Mouse (Mus musculus) MEL-GATA-1-ER (cell line): Measurements from ENCODE around the gene Tmem106c.

Source experiments
- DNase-seq: peaks from one replicate; pipeline ENCODE4 v3.0.0-alpha.2; 2012; ENCODE audit warnings: low read depth; ENCODE audit errors: extremely low read depth

Tmem106c gene

DNA sequence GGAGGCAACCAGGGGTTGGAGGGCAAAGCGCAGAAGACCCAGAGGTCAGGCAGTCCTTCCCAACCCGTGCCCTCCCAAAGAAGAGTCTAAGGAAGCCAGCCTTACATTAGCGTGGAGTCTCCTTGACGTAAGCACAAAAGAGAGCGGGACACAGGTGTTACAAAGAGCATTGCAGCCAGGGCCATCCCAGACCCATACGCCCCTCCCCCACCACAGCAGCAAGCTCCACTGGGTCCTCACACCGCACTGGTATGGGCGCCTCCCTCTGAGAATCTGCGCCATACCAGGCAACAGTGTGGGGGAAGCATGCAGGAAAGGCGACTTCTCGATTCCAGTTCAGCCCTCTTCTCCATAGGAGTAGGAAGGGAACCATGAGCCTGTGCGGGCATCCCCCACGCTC lies 35.5 kb downstream of the Tmem106c start:
- DNase-seq = no peak

DNA sequence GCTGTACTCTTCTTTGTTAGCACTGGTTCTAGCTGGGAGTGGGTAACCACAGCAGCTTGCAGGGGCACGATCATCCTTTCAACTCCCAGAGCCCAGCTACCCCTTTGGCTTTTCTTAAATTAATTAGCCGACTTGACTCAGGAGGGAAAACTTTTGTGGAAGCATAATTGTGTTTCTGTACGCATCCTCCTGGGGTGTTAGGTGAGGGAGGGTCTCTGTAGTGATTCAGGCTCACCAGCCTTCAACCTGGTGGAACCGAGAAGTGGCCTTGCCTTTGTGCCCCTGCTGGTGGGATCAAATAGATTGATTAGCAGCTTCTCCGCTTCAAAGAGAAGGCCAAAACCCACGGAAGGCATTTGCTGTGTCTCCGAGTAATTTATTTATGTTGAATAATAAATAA lies 36.0 kb downstream of the Tmem106c start:
- no peak for DNase-seq

DNA sequence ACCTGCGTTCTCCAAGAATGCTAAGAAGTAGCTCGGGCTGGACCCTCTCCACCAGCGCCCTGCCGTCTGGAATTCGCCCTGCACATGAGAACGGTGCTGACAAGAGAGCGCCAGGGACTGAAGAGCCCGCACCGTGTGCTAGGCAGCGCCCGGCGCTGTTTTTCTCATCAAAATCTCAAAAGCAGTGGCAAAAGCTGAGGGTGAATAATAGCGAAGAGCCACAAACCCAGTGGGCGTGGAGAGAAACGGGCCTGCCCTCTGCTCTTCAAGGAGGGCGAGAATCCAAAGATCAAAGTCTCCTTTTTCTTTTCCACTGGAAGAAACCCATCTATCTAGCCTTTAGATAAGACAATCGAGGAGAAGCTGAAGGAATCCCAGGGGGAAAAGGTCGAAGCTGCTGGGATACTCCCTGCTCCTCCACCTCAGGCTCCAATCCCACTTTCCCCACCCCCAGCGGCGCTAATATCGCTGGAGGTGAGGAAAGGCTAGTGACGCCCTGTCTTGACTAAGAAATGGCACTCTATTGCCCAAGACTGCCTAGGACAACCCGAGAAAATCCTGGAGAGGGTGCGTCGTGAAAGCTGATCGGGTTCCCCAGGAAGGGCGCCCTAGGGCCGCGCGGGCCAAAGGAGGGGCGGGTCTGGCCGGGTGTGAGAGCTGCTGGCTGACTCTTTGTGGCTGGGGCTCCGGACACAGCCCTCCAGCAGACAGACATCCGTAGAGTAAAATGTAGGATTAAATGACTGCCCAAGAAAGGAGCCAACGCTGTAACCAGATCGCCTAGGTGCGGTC lies 37.5 kb downstream of the Tmem106c start:
- no peak for DNase-seq

DNA sequence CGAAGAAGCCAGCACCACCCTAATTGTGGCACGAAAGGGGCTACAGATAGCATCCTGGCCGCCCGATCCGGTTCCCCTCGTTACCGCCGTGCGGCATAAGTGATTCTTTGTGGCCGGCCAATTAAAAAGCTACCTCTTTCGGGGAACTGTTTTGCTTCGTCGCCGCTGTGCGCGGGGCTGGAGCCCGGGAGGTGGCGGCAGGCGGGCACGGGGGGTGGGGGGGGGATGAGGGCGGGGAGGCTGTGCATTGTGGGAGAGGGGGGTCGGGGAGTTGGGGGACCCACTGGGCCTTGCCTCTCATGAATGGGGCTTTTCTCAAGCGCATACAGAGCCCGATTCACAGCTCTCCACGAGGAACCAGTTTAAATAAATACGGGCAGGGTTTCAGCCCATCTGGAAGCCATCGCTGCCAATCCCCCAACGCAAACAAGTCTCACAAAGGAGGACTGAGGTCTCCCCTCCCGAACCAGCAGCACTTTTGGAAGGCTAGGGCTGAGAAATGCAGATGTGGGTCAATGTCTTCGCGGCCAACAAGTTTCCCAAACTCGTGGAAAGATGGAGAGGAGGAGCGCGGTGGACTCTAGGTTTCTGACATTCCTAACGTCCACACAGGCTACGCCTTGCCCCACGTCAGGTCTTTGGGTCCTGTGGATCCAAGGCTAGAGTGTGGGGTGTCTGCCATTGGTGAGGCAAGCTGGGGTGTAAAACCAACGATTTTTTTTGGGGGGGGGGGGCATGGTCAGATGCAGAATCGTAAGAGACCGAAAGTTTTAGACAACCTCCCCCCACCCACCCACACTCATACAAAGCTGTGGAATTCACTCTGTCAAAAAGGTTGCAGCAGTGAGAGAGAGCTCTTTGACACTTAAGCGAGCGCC lies 38.4 kb downstream of the Tmem106c start:
- DNase-seq = no peak

DNA sequence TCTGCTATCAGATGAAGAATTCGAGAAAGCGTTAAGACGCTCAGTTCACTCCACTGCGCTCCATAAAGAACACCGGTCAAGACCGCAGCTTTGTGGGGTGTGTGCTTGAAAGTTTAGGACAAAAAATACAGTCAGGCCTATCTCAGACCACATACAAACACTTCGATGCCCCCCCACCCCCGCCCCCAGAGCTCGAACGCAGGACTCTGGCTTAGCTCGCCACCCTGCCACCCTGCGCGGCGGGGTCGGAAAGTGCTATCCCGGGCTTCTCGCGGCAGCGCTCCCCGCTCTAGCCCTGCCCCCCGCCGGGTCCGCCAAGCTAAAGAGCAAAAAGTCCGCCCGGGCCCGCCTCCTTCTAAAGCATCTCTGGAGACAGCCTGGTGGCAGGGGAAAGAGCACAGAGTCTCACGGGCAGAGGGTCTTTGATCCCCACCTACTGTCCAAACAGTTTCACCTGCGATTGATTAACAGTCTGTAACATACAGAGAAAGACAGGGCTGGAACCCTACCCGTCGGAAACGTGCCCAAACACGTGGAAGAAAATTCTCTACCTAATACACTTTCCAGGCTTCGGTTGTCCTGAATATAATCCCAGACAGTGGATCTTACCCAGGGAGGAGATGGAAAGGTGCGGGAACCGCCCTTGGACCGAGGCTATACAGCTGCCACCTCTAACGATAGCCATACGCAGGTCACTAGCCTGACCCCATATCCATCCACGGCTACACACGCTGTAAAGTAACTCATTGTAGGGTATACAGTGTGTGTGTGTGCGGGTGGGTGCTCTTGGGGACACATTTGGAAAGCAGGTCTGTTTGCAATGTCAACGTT lies 39.2 kb downstream of the Tmem106c start:
- no peak for DNase-seq

DNA sequence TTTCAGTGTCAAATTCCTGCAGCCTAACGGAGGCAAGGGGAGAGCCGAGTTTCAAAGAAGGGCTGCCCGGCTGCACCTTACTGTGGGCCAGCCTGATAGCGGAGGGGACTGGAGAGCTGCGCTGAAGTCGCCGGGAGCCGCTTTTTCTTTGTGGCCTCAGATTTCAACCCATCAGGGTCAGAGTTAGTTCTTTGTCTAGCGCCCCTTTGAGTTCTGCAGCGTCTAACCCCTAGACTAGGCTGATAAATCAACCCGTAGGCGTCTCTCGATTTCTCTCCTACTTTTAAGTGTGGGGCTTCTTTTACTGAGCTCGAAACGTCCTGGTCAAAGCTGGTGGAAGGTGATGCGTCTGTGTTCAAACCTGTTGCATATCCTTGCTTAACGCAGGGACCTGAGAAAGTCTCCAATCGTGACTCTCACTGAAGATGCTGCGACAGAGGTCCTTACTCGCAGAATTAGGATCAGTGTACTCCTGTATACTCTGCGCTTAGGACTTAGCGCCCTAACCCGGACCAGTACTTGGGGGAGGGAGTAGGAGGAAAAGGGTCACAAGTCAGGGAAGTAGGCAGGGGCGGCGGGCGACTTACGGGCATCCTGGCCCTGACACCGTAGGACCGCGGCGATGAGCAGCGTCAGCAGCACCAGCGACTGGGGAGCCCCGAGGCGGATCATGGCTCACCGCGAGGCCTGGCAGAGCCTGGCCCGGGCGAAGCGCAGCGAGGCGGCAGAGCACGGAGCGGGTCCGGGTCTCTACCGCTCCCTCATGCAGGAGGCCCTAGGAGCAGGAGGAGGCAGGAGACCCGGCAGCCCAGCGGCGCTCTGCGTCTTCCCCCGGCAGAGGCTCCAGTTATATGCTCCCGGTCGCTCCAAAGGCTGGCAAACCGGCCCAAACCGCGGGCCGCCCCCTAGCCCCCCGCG lies 40.1 kb downstream of the Tmem106c start, which contains the start of gene Col2a1:
Col2a1 (minus strand) TSS at position 874 of the 918 bp plus-strand sequence.
- DNase-seq = no peak

DNA sequence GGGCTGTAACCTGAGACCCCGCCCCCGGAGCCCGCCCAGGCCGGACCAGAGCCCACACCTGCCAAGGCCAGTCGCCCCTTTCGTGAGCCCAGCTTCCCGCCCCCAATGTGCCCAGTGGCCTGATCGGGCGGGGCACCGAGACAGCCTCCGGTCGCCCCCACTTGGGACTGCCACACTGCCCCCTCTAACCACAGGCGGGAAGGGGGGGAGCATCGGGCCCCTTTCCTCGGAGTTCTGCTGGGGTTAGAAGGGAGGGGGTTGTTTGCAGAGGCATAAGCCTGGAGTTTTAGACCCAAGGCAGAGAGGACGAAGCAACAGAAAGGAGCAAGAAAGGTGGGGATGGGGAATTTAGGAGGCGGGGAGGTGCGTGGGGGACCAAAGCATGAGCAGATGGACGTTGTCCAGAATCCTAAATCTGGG lies 40.8 kb downstream of the Tmem106c start:
- no peak for DNase-seq

DNA sequence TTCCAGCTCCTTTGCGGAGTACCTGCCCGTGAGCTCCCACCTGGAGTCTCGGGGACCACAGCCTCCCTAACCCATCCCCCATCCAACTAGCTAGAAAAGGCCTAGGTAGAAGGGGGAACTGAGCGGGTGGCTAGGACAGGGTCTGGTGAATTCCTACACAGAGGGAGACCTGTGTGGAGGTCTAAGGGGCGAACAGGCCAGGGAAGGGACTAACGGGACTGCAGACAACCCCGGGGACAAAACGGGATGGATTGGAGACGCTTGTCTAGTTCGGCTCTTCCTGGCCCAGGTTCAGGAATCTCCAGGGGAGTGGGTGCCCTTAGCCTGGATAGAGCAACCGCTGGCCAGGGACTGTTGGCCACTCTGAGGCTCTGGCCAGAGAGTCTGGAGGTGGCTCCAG lies 41.2 kb downstream of the Tmem106c start:
- no peak for DNase-seq

DNA sequence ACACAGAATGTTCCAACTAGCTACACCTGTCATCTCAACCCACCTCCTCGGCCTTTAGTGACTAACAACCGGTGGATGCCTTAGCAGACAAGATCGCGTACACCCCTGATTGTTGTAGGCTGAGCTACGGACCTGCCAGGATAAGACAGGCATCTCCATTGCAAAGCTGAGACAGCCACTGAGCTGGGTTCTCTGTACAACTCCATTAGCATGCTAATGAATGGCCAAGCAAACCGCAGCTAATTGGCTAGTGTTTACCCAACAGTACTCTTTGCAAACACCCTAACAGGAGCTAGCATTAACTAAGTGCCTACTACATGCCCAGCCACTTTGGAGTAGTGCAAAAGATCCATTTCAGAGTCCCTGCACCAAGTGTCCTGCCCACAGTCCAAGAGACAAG lies 48.8 kb downstream of the Tmem106c start:
- no peak for DNase-seq

DNA sequence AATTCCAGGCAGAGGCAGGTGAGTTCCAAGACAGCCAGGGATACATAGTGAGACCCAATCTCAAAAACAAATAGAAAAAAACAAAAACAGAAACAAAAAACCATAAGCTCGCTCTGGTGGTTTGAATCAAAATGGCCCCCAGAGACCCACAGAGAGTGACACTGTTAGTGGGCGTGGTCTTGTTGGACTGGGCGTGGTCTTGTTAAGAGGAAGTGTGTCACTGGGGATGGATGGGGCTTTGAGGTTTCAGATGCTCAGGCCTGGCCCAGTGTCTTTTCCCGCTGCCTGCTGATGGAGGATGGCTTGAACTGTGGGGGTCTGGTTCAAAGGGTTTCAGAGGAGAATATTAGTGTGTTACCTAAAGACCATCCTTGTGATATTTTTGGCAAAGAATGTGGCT lies 53.9 kb downstream of the Tmem106c start:
- peak; percentile 58 for DNase-seq

DNA sequence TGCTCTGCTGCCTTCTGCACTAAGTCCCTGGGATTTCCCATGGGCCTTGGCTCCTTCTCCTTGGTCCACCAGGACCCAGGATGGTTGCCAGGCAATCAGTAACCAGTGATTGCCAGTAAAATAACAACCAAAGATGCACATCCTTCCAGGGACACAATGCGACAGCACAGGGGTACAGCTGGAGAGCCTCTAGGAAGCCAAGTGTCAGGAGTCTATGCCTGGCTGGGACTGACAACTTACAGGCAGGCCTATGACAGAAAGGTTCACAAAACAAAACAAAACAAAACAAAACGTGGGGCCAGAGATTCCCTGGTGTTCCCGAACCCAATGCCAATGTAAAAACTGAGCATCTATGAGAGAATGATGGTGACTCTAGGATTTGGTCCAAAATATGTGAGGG lies 55.0 kb downstream of the Tmem106c start:
- no peak for DNase-seq
